Mouse (Mus musculus) adipocyte (in vitro differentiated cells): ENCODE measurements around the gene Aoc1.
"Not testable (repeated sequence)": the region's sequence is repeated elsewhere in the genome, so short reads cannot be mapped to it uniquely, and the experiment has no call there.

ENCODE experiments used
- DNase-seq: peaks from one replicate; pipeline ENCODE4 v3.0.0-alpha.2; 2016; ENCODE audit warnings: low spot score

Aoc1 gene

GRCm38 (mm10) chr6:48860851-48861250 lies 11.8 kb upstream of the Aoc1 start:
- no peak for DNase-seq

DNA sequence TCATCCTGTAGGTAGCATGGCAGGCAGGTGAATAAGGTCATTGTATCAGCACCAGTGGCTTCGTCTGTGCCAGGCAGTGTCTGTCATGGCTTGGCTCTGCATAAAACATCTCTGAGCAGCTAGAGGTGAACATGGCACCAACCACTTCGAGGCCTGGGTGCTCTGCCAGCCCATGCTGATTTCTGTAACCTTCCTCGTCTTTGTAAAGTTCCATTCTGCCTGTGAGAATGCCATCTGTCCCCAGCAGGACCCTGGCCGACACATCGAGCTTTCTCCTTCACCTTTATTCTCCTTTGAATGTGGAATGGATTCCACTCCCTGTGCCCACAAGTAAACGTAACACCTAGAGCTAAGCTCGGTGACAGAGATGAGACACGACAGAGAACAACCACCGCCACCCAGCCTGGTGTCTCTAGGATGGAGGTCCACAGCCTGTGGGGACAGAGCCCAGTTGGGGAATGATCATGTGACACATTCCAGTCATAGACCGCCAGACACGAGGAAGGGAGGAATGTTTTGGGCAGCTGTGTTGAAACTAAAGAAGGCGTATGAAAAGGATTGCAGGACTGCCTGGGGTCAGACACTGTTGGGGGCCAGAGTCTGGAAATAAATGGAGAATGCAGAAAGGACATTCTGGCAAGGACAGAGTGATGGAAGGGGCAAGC lies 10.9 kb upstream of the Aoc1 start:
- DNase-seq = no peak

GRCm38 (mm10) chr6:48862816-48863215 lies 9.9 kb upstream of the Aoc1 start:
- DNase-seq = no peak

GRCm38 (mm10) chr6:48863488-48863887 lies 9.2 kb upstream of the Aoc1 start:
- DNase-seq = no peak

DNA sequence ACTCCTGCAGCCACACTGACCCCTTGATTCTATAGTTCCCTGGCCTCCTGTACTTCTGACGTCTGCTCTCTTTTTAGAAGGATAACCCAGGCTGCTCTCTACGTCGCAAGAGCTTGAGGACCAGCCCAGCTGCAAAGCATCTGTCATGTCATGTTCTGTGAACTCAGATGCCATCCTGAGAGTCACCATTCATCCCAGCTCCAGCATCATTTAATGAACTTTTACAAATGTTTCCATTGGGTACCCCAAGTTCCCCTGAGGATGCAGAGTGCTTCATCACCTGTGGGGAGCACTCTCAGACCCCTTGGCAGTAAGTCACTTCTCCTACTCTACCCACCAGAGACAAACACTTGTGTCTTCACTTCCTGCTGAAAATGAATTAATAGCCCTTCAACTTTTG lies 8.5 kb upstream of the Aoc1 start:
- no peak for DNase-seq

DNA sequence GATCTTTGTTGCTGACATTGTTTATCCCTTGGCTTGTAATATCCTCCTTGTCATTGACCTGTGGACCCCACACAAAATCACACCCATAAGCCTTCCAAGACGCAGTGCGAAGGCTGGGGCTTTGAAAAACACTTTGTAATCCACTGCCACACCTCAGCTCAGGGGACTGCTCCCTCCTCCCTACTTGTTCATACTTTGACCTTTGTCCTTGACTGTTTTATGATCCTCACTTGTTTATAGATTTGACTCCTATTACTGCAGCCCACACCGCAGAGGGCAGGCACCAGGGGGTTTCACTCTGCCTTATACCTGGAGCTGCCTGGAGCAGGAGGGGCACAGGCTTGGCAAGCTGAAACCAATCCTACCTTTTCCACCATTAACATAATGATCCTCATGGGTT lies 8.0 kb upstream of the Aoc1 start:
- DNase-seq = no peak

DNA sequence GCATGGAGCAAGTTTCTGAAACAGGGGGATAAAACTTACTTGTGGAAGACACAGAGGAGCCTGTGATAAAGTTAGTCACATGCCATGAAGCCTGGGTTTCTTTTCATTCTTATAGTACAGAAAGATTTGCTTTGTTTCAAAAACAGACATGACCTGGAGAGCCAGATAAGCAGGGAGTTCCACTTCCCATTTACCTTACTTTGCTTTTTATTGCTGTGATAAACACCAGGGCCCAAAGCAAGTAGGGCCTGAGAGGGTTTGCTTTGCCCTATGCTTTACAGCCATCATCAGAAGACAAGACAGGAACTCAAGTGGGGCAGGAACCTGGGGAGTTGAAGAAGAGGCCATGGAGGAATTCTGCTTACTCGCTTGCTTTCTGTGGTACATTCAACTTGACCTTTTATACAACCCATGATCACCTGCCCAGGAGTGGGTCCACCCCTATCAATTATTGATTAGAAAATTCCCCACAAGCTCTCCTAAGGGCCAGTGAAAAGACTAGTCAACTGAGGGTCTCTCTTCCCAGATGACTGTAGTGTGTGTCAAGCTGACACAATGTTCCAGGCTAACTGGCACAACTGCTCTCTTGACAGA lies 7.4 kb upstream of the Aoc1 start:
- DNase-seq = no peak

- DNase-seq = not testable (repeated sequence)
These were observed 6.2 kb upstream of the Aoc1 start for GRCm38 (mm10) chr6:48866355-48866950.

- no peak for DNase-seq
These were observed 5.5 kb upstream of the Aoc1 start for GRCm38 (mm10) chr6:48867158-48867557.

DNA sequence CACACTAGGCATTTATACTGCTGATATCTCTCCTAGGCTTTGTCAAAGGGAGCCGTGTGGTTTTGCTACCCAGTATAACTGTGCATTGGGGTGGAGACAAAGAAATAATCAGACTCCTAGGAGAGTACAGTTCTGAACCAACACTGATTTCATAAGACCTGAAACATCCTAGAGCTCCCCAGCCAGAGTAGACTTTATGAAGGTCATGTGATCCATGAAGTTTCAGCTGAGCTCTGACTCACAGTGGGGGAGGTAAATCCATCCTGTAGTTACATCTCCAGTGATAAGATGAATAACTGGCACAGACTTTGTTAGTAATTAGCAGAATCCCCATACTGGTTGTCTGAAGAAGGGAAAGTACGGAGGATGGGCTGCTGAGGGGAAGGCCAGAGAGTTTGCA lies 2.9 kb upstream of the Aoc1 start:
- no peak for DNase-seq

DNA sequence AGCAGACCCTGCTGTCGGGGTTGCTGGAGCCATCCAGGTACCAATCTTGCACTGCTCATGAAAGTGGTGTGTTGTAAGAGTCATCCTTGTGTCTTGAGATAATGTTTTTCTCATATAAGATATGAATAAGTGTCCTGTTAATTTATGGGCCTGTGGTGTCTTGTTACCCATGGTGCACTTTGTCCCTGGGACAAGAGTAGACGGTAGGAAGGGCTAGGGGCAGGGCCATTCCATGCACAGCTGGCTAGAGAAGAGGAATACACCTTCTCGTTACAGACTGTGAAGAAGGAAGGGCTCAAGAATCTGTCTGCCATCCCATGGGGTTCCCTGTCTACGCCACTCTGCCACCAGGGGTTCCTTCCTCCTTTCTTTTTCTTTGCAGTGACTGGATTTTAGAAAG lies 1.9 kb downstream of the Aoc1 start:
- DNase-seq = no peak

DNA sequence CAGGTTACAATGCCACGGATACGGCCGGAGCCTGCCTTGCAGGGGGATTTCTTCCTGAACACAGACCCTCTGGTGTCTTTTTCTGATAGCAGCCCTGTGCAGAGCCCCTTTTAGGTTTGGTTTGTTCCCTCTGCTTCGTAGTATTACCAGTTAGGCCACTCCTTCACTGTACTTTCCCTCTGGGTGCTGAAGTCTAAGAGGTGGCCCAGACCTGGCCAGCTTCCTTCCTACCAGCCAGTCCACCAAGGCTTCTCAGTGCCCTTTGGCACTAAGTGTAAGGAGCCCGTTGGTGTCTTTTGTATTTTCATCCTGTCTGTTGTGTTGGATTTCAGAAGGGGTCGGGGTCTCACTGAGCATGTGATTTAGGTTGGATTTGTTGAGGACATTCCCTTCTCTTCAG lies 2.8 kb downstream of the Aoc1 start:
- DNase-seq = no peak

- DNase-seq = no peak
These were observed 3.9 kb downstream of the Aoc1 start for GRCm38 (mm10) chr6:48876510-48877135.

- no peak for DNase-seq
These were observed 21.5 kb downstream of the Aoc1 start for GRCm38 (mm10) chr6:48894203-48894602.

GRCm38 (mm10) chr6:48894938-48895818 lies 22.5 kb downstream of the Aoc1 start:
- no peak for DNase-seq

- DNase-seq = no peak
These were observed 23.2 kb downstream of the Aoc1 start for GRCm38 (mm10) chr6:48895941-48896340.

GRCm38 (mm10) chr6:48896956-48897355 lies 24.3 kb downstream of the Aoc1 start:
- no peak for DNase-seq

DNA sequence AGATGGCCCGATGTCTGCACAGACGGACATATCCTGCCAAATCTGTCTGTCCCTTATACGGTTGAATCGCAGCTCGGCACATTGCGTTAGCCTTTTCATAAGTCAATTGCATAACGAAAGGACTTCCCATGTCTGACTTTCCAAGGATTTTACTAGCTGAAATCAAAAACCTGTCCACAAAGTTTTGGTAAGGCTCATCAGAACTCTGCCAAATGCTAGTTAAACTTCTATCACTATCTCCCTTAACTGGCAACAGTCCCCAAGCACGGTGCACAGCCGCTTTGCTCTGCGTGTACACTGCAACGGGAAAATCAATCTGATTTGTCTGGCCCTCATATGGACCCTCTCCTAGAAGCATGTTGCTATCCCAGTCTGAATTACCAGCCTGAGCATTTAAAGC lies 28.6 kb downstream of the Aoc1 start:
- not testable (repeated sequence) for DNase-seq

GRCm38 (mm10) chr6:48902511-48903406 lies 30.1 kb downstream of the Aoc1 start:
- no peak for DNase-seq

DNA sequence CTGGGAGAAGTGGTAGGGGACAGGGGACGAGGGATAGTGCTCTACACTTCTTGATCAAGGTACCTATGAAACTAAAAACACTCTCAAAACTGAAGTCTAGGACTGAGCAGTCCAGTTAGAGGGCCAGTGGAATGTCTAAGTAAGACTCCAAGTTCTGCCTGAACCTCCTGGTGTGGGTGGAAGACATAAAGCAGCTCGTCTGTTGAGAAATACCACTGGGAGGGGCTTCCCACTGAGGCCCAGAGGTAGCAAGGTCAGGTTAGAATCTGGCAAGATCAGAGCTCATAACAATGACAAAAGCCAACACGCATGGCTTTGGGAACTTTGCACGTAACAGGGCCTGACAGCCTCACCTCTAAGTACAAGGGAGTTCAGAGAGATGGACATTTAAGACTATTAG lies 30.7 kb downstream of the Aoc1 start:
- DNase-seq = no peak

DNA sequence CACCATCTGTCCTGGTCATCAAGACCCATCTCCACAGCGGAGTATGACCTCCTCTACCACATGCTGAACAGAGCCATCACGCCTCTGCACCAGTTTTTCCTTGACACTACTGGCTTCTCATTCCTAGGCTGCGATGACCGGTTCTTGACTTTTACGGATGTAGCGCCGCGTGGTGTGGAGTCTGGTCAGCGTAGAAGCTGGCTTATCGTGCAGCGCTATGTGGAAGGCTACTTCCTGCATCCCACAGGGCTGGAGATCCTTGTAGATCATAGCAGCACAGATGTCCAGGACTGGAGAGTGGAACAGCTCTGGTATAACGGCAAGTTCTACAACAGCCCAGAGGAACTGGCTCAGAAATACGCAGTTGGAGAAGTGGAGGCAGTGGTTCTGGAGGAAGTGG lies 32.9 kb downstream of the Aoc1 start:
- DNase-seq = no peak
